Mouse (Mus musculus): ENCODE results near the gene Tnk1.

DNA sequence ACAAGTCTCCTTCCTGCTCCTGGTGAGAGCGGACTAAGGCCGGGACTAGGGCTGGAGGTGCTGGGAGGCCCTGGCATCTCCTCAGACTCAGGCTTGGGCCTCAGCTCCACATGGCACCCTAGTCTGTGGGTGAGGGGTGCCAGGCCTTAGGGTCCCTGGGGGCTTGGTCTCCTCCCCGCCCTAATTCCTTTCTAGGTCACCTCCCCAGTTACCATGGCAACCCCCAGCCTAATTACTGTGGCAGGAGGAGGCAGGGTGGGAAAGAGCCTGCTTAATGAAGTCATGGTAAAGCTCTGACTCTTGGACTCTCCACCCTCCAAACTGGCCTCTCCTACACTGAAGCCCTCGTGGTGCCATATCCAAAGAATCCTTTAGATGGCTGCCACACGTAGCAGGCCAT, 29.7 kb downstream of the Tnk1 start:
- TF ChIP-seq MAX (IDR thresholded peaks at IDR 0.05; ENCODE audit: low read length) (no peak), KAT2A (conservative IDR thresholded peaks at IDR 0.05; ENCODE audit: low read depth, low read length) (no peak), CTCF (IDR thresholded peaks at IDR 0.05 in 2 of 3, conservative IDR thresholded peaks at IDR 0.05 in 1 of 3; ENCODE audit: control insufficient read depth in 1 of 3, insufficient read depth in 1 of 3, low read depth in 2 of 3, low read length in 3 of 3, poor library complexity in 1 of 3, severe bottlenecking in 1 of 3) (no peak), TCF12 (IDR thresholded peaks at IDR 0.05; ENCODE audit: low read depth, low read length) (no peak), RAD21 (IDR thresholded peaks at IDR 0.05; ENCODE audit: low read depth, low read length) (no peak), ELF1 (IDR thresholded peaks at IDR 0.05; ENCODE audit: low read depth, low read length) (no peak), CHD1 (IDR thresholded peaks at IDR 0.05; ENCODE audit: low read depth, low read length) (no peak), POLR2A (IDR thresholded peaks at IDR 0.05; ENCODE audit: control insufficient read depth in 1 of 2, insufficient read depth in 1 of 2, low read depth in 1 of 2, low read length in 2 of 2, poor library complexity in 1 of 2) (no peak), GATA1 (IDR thresholded peaks at IDR 0.05; ENCODE audit: low read depth, low read length) (no peak), TAL1 (IDR thresholded peaks at IDR 0.05; ENCODE audit: low read length) (no peak), MXI1 (IDR thresholded peaks at IDR 0.05; ENCODE audit: low read depth, low read length) (no peak), GABPA (IDR thresholded peaks at IDR 0.05; ENCODE audit: low read depth, low read length) (no peak), MYC (IDR thresholded peaks at IDR 0.05; ENCODE audit: low read depth, low read length) (no peak)

Data from MEL (cell line).